Mouse (Mus musculus): ENCODE results near the gene Nr0b2. TPM values are rescaled to one million over a fixed set of nuclear protein-coding genes. Genes with fewer than 3 reads are reported as not detected.

Nr0b2 gene
- polyA plus RNA-seq (2014; fragmentation: Illumina TruSeq; extraction: RNeasy Lipid Tissue Mini Kit (QIAGEN cat#74804); ENCODE audit: low read depth, low replicate concordance) = 0.29 TPM

GRCm38 (mm10) chr4:133552768-133553447 is at the start of gene Nr0b2:
Nr0b2 (plus strand) TSS chr4:133553376.

GRCm38 (mm10) chr4:133518601-133519368 is 34.4 kb upstream of the Nr0b2 start, which contains the start of gene Kdf1:
Kdf1 (plus strand) TSS chr4:133518963.

DNA sequence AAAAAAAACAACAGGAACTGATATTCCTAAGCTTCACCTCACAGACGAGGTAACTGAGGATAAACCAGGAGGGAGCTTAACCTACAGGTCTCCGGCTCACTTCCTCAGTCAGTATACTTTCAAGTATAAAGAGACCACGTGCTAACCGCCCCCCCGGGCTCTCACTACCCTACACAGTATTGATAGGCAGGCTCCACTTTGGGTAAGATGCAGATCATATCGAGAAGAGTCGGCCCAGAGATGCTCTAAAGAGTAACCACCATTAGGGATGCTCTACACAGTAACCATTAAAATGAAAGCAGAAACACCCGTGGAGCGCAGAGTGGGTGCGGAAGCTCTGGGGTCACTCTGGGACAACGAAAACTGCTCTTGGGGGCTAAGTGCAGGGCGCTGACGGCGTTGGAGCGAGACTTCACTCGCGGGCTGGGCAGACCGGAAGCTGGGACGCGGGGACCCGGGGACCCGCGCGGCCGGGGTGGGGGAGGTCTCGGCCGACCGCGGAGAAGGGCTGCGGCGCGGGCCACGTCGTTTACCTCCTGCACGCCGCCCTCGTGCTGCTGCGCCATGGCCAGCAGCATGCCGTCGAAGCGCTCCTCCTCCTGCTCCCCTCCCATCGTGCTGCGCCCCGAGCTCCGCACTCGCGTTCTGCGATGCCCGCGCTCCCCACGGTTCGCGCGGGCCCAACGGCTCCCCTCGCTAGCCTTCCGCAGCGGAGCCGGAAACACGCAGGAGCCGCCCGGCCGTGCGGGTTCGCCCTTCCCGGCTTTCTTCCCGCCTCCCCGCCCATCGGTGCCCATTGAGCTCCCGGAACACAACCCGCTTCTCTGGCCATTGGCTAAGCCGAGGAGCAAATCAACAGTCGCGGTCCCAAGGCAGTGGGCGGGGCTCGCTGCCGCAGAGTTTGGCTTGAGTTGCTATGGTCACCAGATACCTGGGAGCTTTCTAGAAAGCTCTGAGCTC is 7.6 kb upstream of the Nr0b2 start, which contains the start of gene Nudc:
Gene Nudc (minus strand): TSS at position 725 of the 960 bp plus-strand sequence.

GRCm38 (mm10) chr4:133574070-133574842 is 21.1 kb downstream of the Nr0b2 start, which contains the start of gene Gpatch3:
Gpatch3 (plus strand) TSS chr4:133574745.

DNA sequence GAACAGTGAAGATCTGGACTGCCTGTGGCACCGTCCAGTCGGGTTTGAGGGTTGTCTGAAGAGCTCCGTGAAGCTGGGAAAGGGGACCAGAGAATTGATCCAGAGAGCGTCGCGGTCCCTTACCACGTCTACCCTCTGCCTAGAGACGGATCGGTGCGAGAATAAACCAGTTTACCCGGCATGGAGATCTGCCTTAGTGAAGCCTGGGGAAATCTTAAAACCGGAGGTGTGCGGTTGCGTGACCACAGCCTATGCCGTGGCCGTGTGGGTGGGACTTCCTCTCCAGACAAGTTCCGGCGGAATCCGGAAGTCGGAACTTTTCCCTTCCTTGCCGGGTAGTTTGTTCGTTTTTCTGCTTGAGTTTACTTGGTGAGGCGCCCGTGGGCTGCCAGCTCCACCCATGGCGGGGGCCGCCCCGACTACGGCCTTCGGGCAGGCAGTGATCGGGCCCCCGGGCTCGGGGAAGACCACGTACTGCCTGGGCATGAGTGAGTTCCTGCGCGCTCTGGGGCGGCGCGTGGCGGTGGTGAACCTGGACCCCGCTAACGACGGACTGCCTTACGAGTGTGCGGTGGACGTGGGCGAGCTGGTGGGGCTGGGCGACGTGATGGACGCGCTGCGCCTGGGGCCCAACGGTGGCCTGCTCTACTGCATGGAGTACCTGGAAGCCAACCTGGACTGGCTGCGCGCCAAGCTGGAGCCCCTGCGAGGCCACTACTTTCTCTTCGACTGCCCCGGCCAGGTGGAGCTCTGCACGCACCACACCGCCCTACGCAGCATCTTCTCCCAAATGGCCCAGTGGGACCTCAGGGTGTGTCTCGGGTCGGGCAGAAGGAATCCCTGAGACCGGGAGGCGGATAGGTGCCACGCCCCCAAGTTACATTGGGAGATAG is 31.1 kb downstream of the Nr0b2 start, which contains the start of gene Gpn2:
Gene Gpn2 (plus strand): TSS at position 304 of the 893 bp plus-strand sequence.

GRCm38 (mm10) chr4:133601721-133602218 is 48.6 kb downstream of the Nr0b2 start, which contains the start of gene Sfn:
Sfn (minus strand) TSS chr4:133602168.

Other genes starting within 250 kb of the Nr0b2 start
- gene Wdtc1, start 199.9 kb upstream of the Nr0b2 start, polyA plus RNA-seq (2014; fragmentation: Illumina TruSeq; extraction: RNeasy Lipid Tissue Mini Kit (QIAGEN cat#74804); ENCODE audit: low read depth, low replicate concordance) = 28.1 TPM
- gene Slc9a1, start 183.7 kb upstream of the Nr0b2 start, polyA plus RNA-seq (2014; fragmentation: Illumina TruSeq; extraction: RNeasy Lipid Tissue Mini Kit (QIAGEN cat#74804); ENCODE audit: low read depth, low replicate concordance) = 31.5 TPM
- 4.6 TPM for gene Tent5b, start 73.2 kb upstream of the Nr0b2 start, polyA plus RNA-seq (2014; fragmentation: Illumina TruSeq; extraction: RNeasy Lipid Tissue Mini Kit (QIAGEN cat#74804); ENCODE audit: low read depth, low replicate concordance)
- gene Trnp1, start 54.8 kb upstream of the Nr0b2 start, polyA plus RNA-seq (2014; fragmentation: Illumina TruSeq; extraction: RNeasy Lipid Tissue Mini Kit (QIAGEN cat#74804); ENCODE audit: low read depth, low replicate concordance) = 8.3 TPM
- 23.6 TPM for gene Kdf1, start 34.4 kb upstream of the Nr0b2 start, polyA plus RNA-seq (2014; fragmentation: Illumina TruSeq; extraction: RNeasy Lipid Tissue Mini Kit (QIAGEN cat#74804); ENCODE audit: low read depth, low replicate concordance)
- gene Nudc, start 7.4 kb upstream of the Nr0b2 start, polyA plus RNA-seq (2014; fragmentation: Illumina TruSeq; extraction: RNeasy Lipid Tissue Mini Kit (QIAGEN cat#74804); ENCODE audit: low read depth, low replicate concordance) = 106 TPM
- 4.5 TPM for gene Gpatch3, start 21.4 kb downstream of the Nr0b2 start, polyA plus RNA-seq (2014; fragmentation: Illumina TruSeq; extraction: RNeasy Lipid Tissue Mini Kit (QIAGEN cat#74804); ENCODE audit: low read depth, low replicate concordance)
- gene Gpn2, start 31.0 kb downstream of the Nr0b2 start, polyA plus RNA-seq (2014; fragmentation: Illumina TruSeq; extraction: RNeasy Lipid Tissue Mini Kit (QIAGEN cat#74804); ENCODE audit: low read depth, low replicate concordance) = 14.8 TPM
- gene Sfn, start 48.8 kb downstream of the Nr0b2 start, polyA plus RNA-seq (2014; fragmentation: Illumina TruSeq; extraction: RNeasy Lipid Tissue Mini Kit (QIAGEN cat#74804); ENCODE audit: low read depth, low replicate concordance) = 24.1 TPM
- gene Zdhhc18, start 96.8 kb downstream of the Nr0b2 start, polyA plus RNA-seq (2014; fragmentation: Illumina TruSeq; extraction: RNeasy Lipid Tissue Mini Kit (QIAGEN cat#74804); ENCODE audit: low read depth, low replicate concordance) = 14.5 TPM
- gene Pigv, start 119.3 kb downstream of the Nr0b2 start, polyA plus RNA-seq (2014; fragmentation: Illumina TruSeq; extraction: RNeasy Lipid Tissue Mini Kit (QIAGEN cat#74804); ENCODE audit: low read depth, low replicate concordance) = 14.6 TPM
- 31.7 TPM for gene Arid1a, start 203.4 kb downstream of the Nr0b2 start, polyA plus RNA-seq (2014; fragmentation: Illumina TruSeq; extraction: RNeasy Lipid Tissue Mini Kit (QIAGEN cat#74804); ENCODE audit: low read depth, low replicate concordance)